In the genomic region with DNA sequence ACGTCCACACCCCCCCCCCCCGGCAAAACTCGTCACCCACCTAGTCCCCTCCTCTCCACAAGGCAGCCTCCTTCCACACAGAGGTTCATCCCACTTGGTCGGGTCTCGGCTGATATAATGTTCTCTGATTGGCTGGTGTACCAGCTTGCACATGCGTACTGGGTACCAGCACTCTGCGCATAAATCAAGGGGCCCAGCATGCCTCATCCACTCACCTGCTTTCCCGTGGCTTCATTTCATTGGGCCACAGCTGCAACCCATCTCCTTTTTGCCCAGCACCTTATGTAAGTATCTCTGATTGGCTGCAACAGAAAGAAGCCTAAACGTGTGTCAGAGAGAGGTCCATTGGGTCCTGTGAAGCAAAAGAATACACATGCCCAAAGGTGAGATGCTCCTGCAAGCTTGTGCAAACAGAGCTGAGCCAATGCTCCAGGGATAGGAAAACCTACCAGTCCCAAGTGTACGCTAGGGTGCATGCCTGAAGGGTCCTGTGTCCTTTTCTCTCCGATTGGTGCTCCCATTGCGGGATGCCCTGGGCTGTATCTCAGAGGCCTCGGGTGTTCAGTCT, we compare ENCODE assay signal across 10 mouse cellular contexts. TPM values are rescaled to one million over a fixed set of nuclear protein-coding genes. Genes with fewer than 3 reads are reported as not detected.
DNase-seq lines count a peak whose midpoint lies in the region; ATAC-seq and TF ChIP-seq lines count a peak whose summit lies in the region.
"Not testable (repeated sequence)": the region's sequence is repeated elsewhere in the genome, so short reads cannot be mapped to it uniquely, and the experiment has no call there.
"Had no signal": no experiment of that assay in that cellular context is flagged by ENCODE, and none has a peak within 500 bp of the region (broad histone marks: within the 10 kb centered on the region; RNA-seq: fewer than 3 reads in every experiment).

Xlr3a (minus strand) TSS at position 155 of the 568 bp plus-strand sequence.

- not testable (repeated sequence) for H3K9me3 ChIP-seq in lung, embryonic 14.5 days (ENCODE audit: low read depth, low read length)

- ATAC-seq in lung, embryonic 14.5 days (ENCODE audit: insufficient read depth) = not testable (repeated sequence)

- not testable (repeated sequence) for H3K27ac ChIP-seq in lung, embryonic 14.5 days (ENCODE audit: low read depth)

- 66% methylated on average over 13 of the region's 13 CpGs for WGBS in lung, embryonic 14.5 days

- DNase-seq in A20 (ENCODE audit: low read depth, low spot score) (peak; percentile 90), MN1 (ENCODE audit: low spot score) (peak; percentile 59)
- peak; percentile 3 for DNase-seq in cerebellum, adult 9-10 months
- DNase-seq in gastrocnemius, adult 18-20 months (ENCODE audit: low spot score) = peak; percentile 0
- peak; percentile 1 to 3 for DNase-seq in kidney, postnatal 4 days
- DNase-seq in lung, embryonic 14.5 days = peak; percentile 0
- DNase-seq in retina, postnatal 1 day = peak; percentile 1
- peak; percentile 15 for DNase-seq in thymus, postnatal 4 days

- H3K4me3 ChIP-seq in lung, embryonic 14.5 days (ENCODE audit: low read depth, low read length) = not testable (repeated sequence)

- not testable (repeated sequence) for H3K4me2 ChIP-seq in lung, embryonic 14.5 days

- H3K27me3 ChIP-seq in lung, embryonic 14.5 days (ENCODE audit: insufficient read depth, low read length) = not testable (repeated sequence)

- H3K9ac ChIP-seq in lung, embryonic 14.5 days = not testable (repeated sequence)

- not testable (repeated sequence) for H3K36me3 ChIP-seq in lung, embryonic 14.5 days (ENCODE audit: insufficient read depth)

- TF ChIP-seq CTCF in lung, embryonic 14.5 days (IDR thresholded peaks at IDR 0.05; ENCODE audit: low read depth) = not testable (repeated sequence)

- H3K4me1 ChIP-seq in lung, embryonic 14.5 days (ENCODE audit: insufficient read depth) = not testable (repeated sequence)

RNA-seq across cellular contexts. Expression of gene Xlr3a, which starts in this region (rescaled TPM):
- under 1 TPM; 0.36 to 0.53 TPM for total RNA-seq in gastrocnemius, adult 18-20 months (2021)
- polyA plus RNA-seq in lung, embryonic 14.5 days (2014; fragmentation: Nextera tagmentation; extraction: Ambion mirVana) = 3.6 and 5.6 TPM in 2 replicates
- polyA plus RNA-seq: G1E, macrophage had no signal

Comparison
In these comparisons a context has a peak if more than half of its experiments do, and no peak if none do; other contexts are left out.
1. Peak in DNase-seq in gastrocnemius, adult 18-20 months; RNA of the gene not detected or under 1 TPM.
2. DNase-seq: peak in every context shown above with its lines; median percentile 90 in A20; 59 in MN1; 15 in thymus, postnatal 4 days; 3 in cerebellum, adult 9-10 months; 2 in kidney, postnatal 4 days; 1 in retina, postnatal 1 day; 0 in gastrocnemius, adult 18-20 months; 0 in lung, embryonic 14.5 days.